Mouse (Mus musculus) embryonic facial prominence, embryonic 11.5 days (tissue): ENCODE results near the gene Mylk. TPM values are rescaled to one million over a fixed set of nuclear protein-coding genes. Genes with fewer than 3 reads are reported as not detected.
A peak's percentile ranks its signal among the peaks of the same experiment; 100 is the strongest.

Experiments used
- ATAC-seq: fragments of 200-750 bp; cut with Nextera tagmentation; replicated peaks from 2 replicates; pipeline ENCODE4 v1.8.0; 2017; ENCODE audit warnings: low read depth; ENCODE audit not compliant: insufficient number of reproducible peaks, low FRiP score, low TSS enrichment
- DNase-seq: peaks from one replicate; pipeline ENCODE4 v3.0.0-alpha.2; 2015; ENCODE audit warnings: low spot score
- H3K27ac ChIP-seq: fragments of 300-500 bp; sonication (generic); replicated peaks from 2 replicates; pipeline ENCODE4 v1.5.1; 2014; ENCODE audit warnings: mild to moderate bottlenecking, low read depth, low read length, control low read depth
- H3K27me3 ChIP-seq: fragments of 300-500 bp; sonication (generic); 2 replicates; pipeline ENCODE4 v1.6.1; 2014; ENCODE audit warnings: mild to moderate bottlenecking, low read length, moderate library complexity, mixed read lengths; ENCODE audit not compliant: control insufficient read depth, insufficient read depth
- H3K36me3 ChIP-seq: fragments of 300-500 bp; sonication (generic); replicated peaks from 2 replicates; pipeline ENCODE4 v1.6.1; 2014; ENCODE audit warnings: low read depth, mild to moderate bottlenecking, low read length, moderate library complexity, mixed read lengths; ENCODE audit not compliant: control insufficient read depth, insufficient read depth
- H3K4me1 ChIP-seq: fragments of 300-500 bp; sonication (generic); 2 replicates; pipeline ENCODE4 v1.6.1; 2014; ENCODE audit warnings: low read length, mixed read lengths; ENCODE audit not compliant: control insufficient read depth, insufficient read depth
- H3K4me2 ChIP-seq: fragments of 300-500 bp; sonication (generic); 2 replicates; pipeline ENCODE4 v1.6.1; 2014; ENCODE audit warnings: low read depth, mild to moderate bottlenecking, control low read depth, low read length, moderate library complexity
- H3K4me3 ChIP-seq: fragments of 300-500 bp; sonication (generic); 2 replicates; pipeline ENCODE4 v1.5.1; 2014; ENCODE audit warnings: low read depth, low read length, control low read depth
- H3K9ac ChIP-seq: fragments of 300-500 bp; sonication (generic); replicated peaks from 2 replicates; pipeline ENCODE4 v1.6.1; 2014; ENCODE audit warnings: mild to moderate bottlenecking, control low read depth, low read length
- H3K9me3 ChIP-seq: fragments of 300-500 bp; sonication (generic); replicated peaks from 2 replicates; pipeline ENCODE4 v1.6.1; 2016; ENCODE audit warnings: mild to moderate bottlenecking, low read length, inconsistent platforms, mixed read lengths; ENCODE audit not compliant: control insufficient read depth
- WGBS: fragments of 180-500 bp; shearing (Covaris S2); extraction: QIAGEN DNeasy Blood & Tissue Kit; methylation state at CpG from one replicate; pipeline ENCODE4 v1.1.7; 2014; 5-methylcytosine and 5-hydroxymethylcytosine counted together
- polyA plus RNA-seq: library from polyadenylated mRNA; unstranded; fragments of >200 nt; fragmentation: Nextera tagmentation; extraction: Ambion mirVana; gene quantifications from 2 replicates; pipeline ENCODE4 v1.2.1, GENCODE M21; 2014

The Mylk gene
- polyA plus RNA-seq, 1 experiment from 2014 or later, result 5.8 TPM

DNA sequence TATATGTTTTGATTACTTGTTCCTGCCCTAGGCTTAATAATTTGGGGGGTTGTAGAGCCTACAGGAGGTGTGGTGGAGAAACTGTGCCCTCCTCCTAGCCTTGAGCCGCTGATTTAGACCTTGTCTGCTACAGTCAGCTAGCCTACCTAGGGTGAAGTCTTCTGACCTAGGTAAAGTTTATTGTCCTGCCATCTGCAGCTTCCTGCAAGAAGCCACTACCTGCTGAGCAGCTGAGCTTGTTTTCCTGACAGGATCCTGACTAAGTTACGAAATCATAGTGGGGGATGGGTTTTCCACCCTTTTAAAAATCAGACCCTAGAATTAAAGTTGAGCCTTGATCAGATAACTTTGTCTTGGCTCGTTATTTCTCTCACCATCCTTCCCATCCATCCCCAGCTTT, 271.5 kb downstream of the Mylk start:
- no peak for ATAC-seq
- Histone ChIP-seq H3K9me3 (no peaks in the 10 kb centered on the region), H3K27me3 (no peaks in the 10 kb centered on the region), H3K9ac (no peak overlapping the region), H3K4me2 (no peak overlapping the region), H3K36me3 (no peaks in the 10 kb centered on the region), H3K27ac (no peak overlapping the region), H3K4me3 (no peak overlapping the region), H3K4me1 (no peaks in the 10 kb centered on the region)
- 71% methylated on average over 3 of the region's 3 CpGs for WGBS
- DNase-seq, result no peak

GRCm38 (mm10) chr16:35018470-35018974, 273.5 kb downstream of the Mylk start:
- H3K36me3 ChIP-seq, result no peaks in the 10 kb centered on the region
- H3K9me3 ChIP-seq, result no peaks in the 10 kb centered on the region
- DNase-seq, result no peak
- H3K9ac ChIP-seq, result no peak overlapping the region
- H3K4me2 ChIP-seq, result no peak overlapping the region
- no peak overlapping the region for H3K4me3 ChIP-seq
- H3K27ac ChIP-seq, result no peak overlapping the region
- H3K27me3 ChIP-seq, result no peaks in the 10 kb centered on the region
- WGBS, result 94% methylated on average over 1 of the region's 1 CpGs
- H3K4me1 ChIP-seq, result no peaks in the 10 kb centered on the region
- ATAC-seq, result no peak

GRCm38 (mm10) chr16:35021903-35022241, 276.9 kb downstream of the Mylk start:
- WGBS, result 53% methylated on average over 5 of the region's 5 CpGs
- Histone ChIP-seq H3K9ac (no peak overlapping the region), H3K9me3 (no peaks in the 10 kb centered on the region), H3K4me3 (peak overlapping the region; percentile 80), H3K27me3 (no peaks in the 10 kb centered on the region), H3K27ac (no peak overlapping the region), H3K36me3 (no peaks in the 10 kb centered on the region), H3K4me2 (peak overlapping the region; percentile 60; the same call in 1 of the 2 replicates), H3K4me1 (no peaks in the 10 kb centered on the region)
- DNase-seq (no peak), ATAC-seq (peak; percentile 40)

DNA sequence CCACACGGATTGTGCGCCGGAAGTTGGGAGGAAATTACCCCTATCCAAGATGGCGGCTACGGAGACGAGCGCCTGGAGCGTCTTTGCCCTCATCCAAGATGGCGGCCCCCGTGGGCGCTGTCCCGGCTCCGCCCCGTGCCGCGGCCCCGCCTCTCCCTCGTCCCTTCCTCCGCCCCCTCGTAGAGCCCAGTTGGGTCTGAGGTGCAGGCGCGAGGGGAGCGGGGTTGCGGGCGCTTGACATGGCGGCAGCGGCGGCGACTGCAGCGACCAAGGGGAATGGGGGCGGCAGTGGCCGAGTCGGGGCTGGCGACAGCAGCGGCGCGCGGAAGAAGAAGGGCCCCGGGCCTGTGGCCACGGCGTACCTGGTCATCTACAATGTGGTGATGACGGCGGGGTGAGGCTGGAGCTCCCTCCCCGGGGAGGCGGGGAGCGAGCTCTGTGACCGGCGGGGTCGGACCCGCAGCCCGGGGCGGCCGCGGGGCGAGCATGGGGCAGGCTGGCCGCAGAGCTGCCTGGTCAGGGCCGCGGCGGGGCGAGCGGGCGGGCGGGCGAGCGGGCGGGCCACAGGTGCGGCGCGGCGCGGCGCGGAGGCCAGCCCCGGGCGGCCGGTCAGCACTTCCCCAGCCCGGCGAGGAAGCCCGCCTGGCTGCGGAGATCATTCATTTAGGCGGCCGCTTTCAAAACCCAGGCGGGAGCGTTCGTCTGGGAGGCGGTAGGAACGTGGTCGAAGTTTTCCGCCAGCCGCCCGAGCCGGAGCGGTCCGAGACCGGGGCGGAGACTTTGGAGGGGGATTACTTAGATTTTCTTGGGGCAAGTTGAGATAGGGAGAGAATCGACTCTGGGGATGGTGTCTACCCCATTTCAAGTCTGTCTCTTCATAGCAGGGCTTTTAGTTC, 277.5 kb downstream of the Mylk start, which contains the start of gene Hacd2:
Hacd2 (plus strand) TSS at position 187 of the 896 bp plus-strand sequence.
- WGBS, result under 1% methylated on average over 83 of the region's 97 CpGs
- Histone ChIP-seq H3K4me1 (no peaks in the 10 kb centered on the region), H3K9me3 (no peaks in the 10 kb centered on the region), H3K27me3 (no peaks in the 10 kb centered on the region), H3K36me3 (no peaks in the 10 kb centered on the region), H3K4me2 (peak within 1 kb of the TSS; percentile 60), H3K9ac (peak within 1 kb of the TSS; percentile 70), H3K4me3 (peak within 1 kb of the TSS; percentile 80), H3K27ac (peak within 1 kb of the TSS; percentile 56; the same call in 1 of the 2 replicates)
- DNase-seq (peak; percentile 97), ATAC-seq (peak; percentile 98)

- ATAC-seq (no peak), DNase-seq (no peak)
- Histone ChIP-seq H3K36me3 (no peaks in the 10 kb centered on the region), H3K4me1 (no peaks in the 10 kb centered on the region), H3K9me3 (no peaks in the 10 kb centered on the region), H3K4me3 (peak overlapping the region; percentile 80), H3K27me3 (no peaks in the 10 kb centered on the region), H3K9ac (peak overlapping the region; percentile 70), H3K27ac (no peak overlapping the region), H3K4me2 (peak overlapping the region; percentile 60)
- WGBS, result 6% methylated on average over 8 of the region's 8 CpGs
These were observed 278.2 kb downstream of the Mylk start for GRCm38 (mm10) chr16:35023138-35023735.

GRCm38 (mm10) chr16:35024300-35024699, 279.3 kb downstream of the Mylk start:
- Histone ChIP-seq H3K27ac (no peak overlapping the region), H3K9me3 (no peaks in the 10 kb centered on the region), H3K4me1 (no peaks in the 10 kb centered on the region), H3K9ac (no peak overlapping the region), H3K4me2 (no peak overlapping the region), H3K36me3 (no peaks in the 10 kb centered on the region), H3K27me3 (no peaks in the 10 kb centered on the region), H3K4me3 (no peak overlapping the region)
- no peak for DNase-seq
- WGBS, result 86% methylated on average over 5 of the region's 5 CpGs
- ATAC-seq, result no peak

- ATAC-seq, result no peak
- H3K9ac ChIP-seq, result no peak overlapping the region
- H3K9me3 ChIP-seq, result no peaks in the 10 kb centered on the region
- no peaks in the 10 kb centered on the region for H3K36me3 ChIP-seq
- no peak for DNase-seq
- no peak overlapping the region for H3K27ac ChIP-seq
- 93% methylated on average over 4 of the region's 4 CpGs for WGBS
- no peak overlapping the region for H3K4me3 ChIP-seq
- H3K4me2 ChIP-seq, result no peak overlapping the region
- H3K27me3 ChIP-seq, result no peaks in the 10 kb centered on the region
- H3K4me1 ChIP-seq, result no peaks in the 10 kb centered on the region
These were observed 280.3 kb downstream of the Mylk start for GRCm38 (mm10) chr16:35025347-35025746.

DNA sequence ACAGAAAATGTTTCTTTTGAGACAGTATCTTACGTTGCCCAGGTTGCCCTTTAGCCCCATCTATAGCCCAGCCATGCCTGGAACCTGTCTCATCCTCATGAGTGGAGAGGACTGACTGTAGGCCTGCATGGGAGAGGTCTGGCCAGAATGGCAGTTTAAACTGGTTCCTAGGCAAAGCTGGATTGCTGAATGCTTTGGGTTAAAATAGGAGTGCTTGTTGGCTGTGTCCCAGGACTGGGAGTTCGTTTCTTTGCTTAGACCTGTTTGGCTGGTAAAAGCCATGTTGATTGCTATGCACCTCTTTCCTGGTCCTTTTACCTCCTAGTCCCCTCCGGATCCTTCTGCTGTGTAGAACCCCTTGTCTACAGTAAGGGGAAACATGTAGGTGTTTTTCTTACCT, 288.2 kb downstream of the Mylk start:
- Histone ChIP-seq H3K9ac (no peak overlapping the region), H3K4me1 (no peaks in the 10 kb centered on the region; the same call in none of the 2 replicates), H3K27me3 (no peaks in the 10 kb centered on the region), H3K4me2 (no peak overlapping the region), H3K4me3 (no peak overlapping the region), H3K36me3 (no peaks in the 10 kb centered on the region), H3K27ac (no peak overlapping the region), H3K9me3 (no peaks in the 10 kb centered on the region)
- DNase-seq (no peak), ATAC-seq (no peak)
- 94% methylated on average over 3 of the region's 3 CpGs for WGBS
